Mouse (Mus musculus) mouse embryonic stem cell (cell line): ENCODE measurements around the gene Fndc11.

ENCODE experiments used
- in situ Hi-C, 2 experiments: fragments of 300-500 bp; cut with MboI; formaldehyde crosslinking; loops; 1 replicate in 1 of 2; 3 replicates in 1 of 2; pipeline ENCODE4 v1.14.3; 2019 to 2020; ENCODE audit warnings: low sequenced_read_pairs in 2 of 2, low pct_unique_long_range_greater_than_20kb in 1 of 2, mixed read lengths in 1 of 2; ENCODE audit not compliant: unreplicated experiment in 1 of 2

Fndc11 gene

GRCm38 (mm10) chr2:181243706-181244394, 24.0 kb downstream of the Fndc11 start:
- in situ Hi-C loops = no loop called here

GRCm38 (mm10) chr2:181245031-181245430, 25.2 kb downstream of the Fndc11 start:
- in situ Hi-C loops = no loop called here

- in situ Hi-C loops = no loop called here
These were observed 29.4 kb downstream of the Fndc11 start for GRCm38 (mm10) chr2:181249217-181249616.

GRCm38 (mm10) chr2:181251841-181252240, 32.0 kb downstream of the Fndc11 start:
- in situ Hi-C loops = no loop called here

GRCm38 (mm10) chr2:181253248-181253647, 33.4 kb downstream of the Fndc11 start:
- in situ Hi-C loops = no loop called here

- in situ Hi-C loops = no loop called here
These were observed 47.0 kb downstream of the Fndc11 start for GRCm38 (mm10) chr2:181266839-181267238.

GRCm38 (mm10) chr2:181272092-181272491, 52.3 kb downstream of the Fndc11 start:
- in situ Hi-C loops = no loop called here
